Mouse (Mus musculus) small intestine, adult 2 months (tissue): Measurements from ENCODE around the gene Xxylt1.

Experiments
- CTCF ChIP-seq: fragments of 200-500 bp; IDR thresholded peaks from 2 replicates; pipeline ENCODE4 v1.5.1; 2012; ENCODE audit warnings: low read depth, mild to moderate bottlenecking, control low read depth, inconsistent platforms, low read length, moderate library complexity, mixed read lengths; ENCODE audit not compliant: insufficient replicate concordance, insufficient read length; ENCODE audit errors: extremely low read depth
- POLR2A ChIP-seq: fragments of 200-500 bp; IDR thresholded peaks from 2 replicates; pipeline ENCODE4 v1.6.1; 2012; ENCODE audit warnings: low read depth, mild to moderate bottlenecking, control low read depth, inconsistent platforms, low read length, moderate library complexity

DNA sequence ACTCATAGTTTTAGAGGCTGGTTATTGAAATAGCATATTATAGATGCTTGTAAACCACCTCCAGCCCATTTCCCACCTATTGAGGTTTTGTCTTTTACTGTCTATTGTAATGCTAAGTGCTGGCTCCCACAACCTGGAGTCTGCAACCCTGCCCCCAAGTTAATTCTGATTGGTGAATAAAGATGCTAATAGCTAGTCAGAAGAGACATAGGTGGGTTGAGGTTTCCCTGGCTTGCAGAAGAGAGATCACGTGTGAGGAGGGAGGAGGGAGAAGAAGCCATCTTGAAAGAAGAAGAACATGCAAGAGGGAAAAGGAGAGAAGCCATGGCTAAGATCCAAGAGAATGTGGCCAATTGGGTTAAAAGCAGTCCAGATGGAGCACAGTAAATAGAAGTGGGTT lies 43.8 kb downstream of the Xxylt1 start:
- TF ChIP-seq CTCF = no peak
- TF ChIP-seq POLR2A = no peak
